Mouse (Mus musculus) skeletal muscle tissue, adult 2 months (tissue): ENCODE data around the gene Fkbp11.
A peak's percentile ranks its signal among the peaks of the same experiment; 100 is the strongest.

Experiments used
- DNase-seq: peaks from one replicate; pipeline ENCODE4 v3.0.0-alpha.2; 2012; ENCODE audit warnings: low read depth, low spot score

Fkbp11 gene

DNA sequence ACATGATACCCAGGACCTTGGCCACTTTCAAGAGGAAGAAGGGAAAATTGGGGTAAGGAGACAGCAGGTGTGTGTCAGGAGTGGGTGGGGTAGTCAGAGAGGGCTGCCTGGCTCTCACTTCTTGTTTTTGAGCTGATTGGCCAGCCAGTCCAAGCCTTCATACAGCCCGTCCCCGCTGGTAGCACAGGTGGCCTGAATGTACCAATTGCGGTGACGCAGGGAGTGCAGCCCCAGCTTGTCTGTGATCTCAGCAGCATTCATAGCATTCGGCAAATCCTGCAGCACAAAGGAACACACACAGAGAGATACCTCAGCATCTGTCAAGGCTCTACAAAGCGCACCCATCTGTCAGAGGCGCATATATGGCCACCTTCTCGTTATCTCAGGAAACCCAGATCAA is 12.2 kb upstream of the Fkbp11 start:
- DNase-seq = no peak

DNA sequence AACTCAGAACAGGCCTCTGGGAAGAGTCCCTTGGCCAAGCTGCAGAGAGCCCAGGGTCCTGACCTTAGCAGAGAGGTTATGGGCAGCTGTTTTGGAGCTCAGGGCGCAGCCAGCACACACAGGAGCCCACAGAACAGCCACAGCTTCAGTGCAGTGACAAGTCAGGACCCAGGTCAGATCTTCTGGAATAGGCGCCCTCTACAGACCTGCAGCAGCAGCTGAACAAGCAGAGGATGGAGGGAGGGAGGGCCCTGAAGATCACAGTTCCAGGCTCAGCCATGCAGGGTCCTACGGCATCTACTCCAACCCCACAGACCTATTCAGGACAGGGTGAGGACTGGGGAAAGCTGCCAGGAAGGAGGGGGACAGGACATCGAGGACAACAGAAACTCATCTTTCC is 10.8 kb upstream of the Fkbp11 start:
- DNase-seq = no peak

DNA sequence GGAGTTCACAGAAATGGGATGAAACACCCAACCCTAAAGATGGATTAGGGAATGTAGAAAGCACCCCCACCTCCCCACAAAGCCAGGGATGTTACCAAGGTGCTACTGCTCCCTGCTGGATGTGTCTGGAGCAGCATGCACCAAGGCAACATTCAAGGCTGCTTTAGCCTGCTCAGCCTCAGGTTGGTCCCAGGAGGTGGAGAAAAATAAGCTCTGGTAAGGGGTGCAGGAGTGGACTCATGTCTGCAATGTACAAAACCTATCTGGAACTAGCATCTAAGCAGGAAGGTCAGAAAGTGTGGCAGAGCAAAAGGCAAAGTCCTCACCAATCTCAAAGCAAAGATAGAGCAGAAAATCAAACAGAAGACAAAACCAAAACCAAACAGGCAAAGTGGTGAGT is 9.9 kb upstream of the Fkbp11 start:
- DNase-seq = no peak

DNA sequence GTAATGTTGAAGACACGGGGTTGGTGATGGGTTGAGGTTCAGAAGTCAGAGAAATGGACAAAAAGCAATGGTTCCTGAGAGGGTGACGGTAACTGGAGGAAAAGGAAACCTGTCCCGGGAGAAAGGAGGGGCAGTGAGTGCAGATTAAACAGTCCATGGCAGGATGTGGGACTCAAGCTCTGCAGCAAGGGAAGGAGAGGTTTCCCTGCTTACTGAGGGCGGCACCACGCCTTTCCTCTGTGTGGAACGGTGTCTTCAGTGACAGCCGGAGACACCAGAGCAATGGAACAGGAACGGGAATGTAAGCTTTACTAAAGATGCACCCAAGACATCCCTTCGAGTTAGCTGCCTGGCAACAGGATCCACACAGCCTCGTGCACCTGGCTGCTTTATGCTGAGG is 8.5 kb upstream of the Fkbp11 start:
- DNase-seq = no peak

DNA sequence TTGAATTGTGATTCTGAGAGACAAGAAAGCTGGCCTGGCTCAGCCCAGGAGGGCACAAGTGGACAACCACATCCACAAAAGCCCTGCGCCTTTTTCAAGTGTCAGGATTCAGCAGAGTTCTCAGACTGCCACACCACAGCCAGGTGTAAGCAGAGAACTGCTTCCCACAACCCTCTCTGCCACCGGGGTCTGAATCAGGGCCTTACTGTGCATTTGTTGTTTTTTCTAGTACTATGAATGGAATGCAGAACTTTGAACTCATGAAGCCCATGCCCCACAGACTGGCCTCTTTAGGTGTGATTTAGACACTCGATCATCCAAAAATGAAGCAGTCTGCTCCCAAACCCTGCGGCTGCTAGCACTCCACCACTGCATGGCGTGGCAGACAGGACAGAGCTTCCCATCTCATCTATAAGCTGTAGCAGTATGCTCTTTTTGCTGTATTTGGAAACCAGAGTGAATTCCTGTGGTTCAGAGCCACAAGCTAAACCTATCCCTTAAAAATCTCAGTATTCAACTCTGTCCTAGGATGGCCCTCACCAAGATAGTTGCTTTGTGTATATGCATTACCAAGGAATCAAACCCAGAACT is 6.1 kb upstream of the Fkbp11 start:
- no peak for DNase-seq

DNA sequence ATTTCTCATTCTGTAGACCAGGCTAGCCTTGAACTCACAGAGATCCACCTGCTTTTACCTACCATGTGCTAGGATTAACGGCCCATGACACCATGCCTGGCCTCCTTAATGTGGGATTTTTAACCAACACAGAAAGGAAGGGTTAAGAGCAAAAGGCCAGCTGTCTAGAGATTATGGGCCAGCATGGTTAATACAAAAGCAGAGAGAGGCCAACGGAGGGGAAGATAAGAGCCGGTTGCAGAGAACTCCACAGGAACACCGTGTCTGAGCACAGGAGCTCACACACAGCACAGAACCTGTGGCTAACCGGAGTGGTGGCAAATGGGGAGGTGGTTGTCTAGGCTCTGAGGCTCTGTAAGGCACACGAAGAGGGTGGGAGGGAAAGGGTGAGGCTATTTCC is 5.4 kb upstream of the Fkbp11 start:
- no peak for DNase-seq

DNA sequence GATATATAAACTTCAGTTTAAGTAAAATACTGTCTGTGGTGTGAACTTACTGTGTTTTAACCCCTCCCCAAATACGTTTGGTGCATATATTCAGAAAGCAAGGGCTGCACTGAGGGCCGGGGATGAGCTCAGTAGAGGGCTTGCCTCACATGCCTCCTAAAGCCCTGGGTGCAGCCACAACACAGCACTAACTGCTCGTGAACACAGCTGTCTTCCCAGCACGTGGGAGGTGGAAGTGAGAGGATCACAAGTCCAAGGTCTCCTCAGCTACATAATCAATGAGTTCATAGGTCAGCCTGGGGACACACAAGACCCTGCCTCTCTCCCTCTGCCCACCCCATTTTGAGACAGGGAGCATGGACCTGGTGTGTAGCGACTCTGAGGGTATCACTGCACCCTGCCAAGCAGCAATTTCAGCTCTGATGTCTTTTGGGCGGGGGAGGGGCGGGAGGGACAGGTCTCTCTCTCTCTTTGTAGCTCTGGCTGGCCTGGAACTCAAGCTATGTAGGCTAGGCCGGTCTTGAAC is 4.1 kb upstream of the Fkbp11 start:
- no peak for DNase-seq

DNA sequence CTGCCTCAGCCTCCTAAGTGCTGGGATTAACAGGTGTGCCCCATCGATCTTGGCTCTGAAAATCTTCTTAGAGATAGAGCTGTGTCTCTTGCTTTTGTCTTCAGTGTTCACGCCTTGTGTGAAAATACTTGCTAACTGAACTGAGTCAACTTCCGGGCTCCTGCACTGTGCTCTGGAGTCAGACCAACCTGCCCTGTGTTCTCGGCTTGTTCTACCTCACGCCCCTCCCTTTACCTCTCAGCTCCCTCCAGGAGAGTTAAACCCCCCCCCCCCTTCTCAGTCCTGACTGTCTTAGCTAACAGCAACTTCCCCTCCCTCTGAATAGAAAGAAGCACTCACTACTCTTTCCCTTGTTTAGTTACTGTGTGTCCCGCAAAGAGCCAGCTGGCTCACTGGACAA is 2.8 kb upstream of the Fkbp11 start:
- no peak for DNase-seq

DNA sequence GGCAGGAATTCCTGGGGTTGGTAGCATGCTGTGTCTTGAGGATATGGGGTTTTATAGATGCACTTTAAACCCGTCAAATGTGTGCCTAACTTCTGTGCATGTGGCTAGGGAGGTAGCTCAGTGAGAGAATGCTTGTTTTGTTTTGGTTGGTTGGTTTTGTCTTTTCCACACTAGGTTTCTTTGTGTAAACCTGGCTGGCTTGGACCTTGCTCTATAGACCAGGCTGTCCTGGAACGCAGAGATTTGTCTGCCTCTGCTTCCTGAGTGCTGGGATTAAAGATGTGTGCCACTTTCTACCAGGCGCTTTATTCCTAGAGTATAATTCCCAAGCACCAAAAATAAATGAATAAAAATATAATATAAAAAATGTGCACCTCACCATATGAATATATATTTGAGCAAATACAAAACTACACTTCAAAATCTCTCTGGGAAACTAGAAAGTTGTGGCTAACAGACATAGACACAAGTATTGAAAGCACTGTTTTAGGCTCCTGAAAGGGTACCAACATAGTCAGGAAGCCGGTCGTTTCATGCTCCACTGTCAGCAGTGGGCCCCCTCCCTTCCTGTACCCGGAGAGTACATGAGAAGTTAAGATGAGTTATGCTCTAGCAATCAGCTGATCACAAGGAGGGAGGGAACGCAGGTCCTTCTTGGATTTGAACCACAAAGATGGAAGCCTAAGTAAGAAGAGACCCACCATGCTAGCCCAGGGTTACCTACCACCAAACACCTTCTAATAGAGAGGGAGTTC is 2.0 kb upstream of the Fkbp11 start:
- no peak for DNase-seq

DNA sequence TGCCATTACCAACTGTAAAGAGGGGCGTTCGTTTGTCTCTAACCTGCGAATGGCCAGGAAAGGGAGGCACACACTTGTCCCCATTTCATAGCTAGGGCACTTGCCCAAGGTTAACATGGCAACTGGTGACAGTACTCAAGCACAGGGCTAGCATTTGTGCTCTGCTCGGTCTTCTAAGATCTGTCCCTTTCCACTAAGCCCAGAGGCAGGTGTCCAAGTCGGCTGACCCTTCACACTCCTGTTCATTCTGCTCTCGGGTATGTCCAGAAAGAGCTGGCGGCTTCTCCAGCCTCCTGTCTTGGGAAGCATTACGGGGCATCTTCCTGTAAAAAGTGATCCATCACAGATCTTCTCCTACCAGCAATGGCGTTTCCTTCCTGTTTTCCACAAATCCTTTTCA is 368 bp upstream of the Fkbp11 start:
- DNase-seq = no peak

- no peak for DNase-seq
Observed at GRCm38 (mm10) chr15:98726746-98727145, 1.3 kb downstream of the Fkbp11 start.

GRCm38 (mm10) chr15:98726079-98726478 is 1.9 kb downstream of the Fkbp11 start:
- no peak for DNase-seq

GRCm38 (mm10) chr15:98724441-98724840 is 3.6 kb downstream of the Fkbp11 start:
- DNase-seq = no peak

- no peak for DNase-seq
Observed at GRCm38 (mm10) chr15:98722854-98723253, 5.1 kb downstream of the Fkbp11 start.

- DNase-seq = no peak
Observed at GRCm38 (mm10) chr15:98722191-98722590, 5.8 kb downstream of the Fkbp11 start.

DNA sequence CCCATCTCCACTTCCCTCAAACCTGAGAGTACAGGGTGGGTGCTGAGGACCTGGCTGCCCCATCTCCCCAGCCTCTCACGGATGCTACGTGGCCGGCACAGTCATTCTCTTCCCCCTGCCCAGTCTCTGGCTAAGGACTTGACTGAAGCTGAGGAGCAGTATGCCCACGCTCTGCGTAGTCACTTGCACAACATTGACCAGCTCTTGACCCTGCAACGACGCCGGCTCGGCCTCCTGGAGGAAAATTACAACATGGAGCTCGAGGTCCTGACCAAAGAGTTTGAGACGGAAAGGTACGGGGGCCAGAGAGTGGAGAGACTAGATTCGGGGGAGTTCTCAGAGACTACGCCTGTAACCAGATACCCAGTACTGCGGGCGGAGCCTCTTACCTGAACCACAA is 10.7 kb downstream of the Fkbp11 start:
- no peak for DNase-seq

- DNase-seq = no peak
Observed at GRCm38 (mm10) chr15:98714230-98714652, 13.8 kb downstream of the Fkbp11 start.

DNA sequence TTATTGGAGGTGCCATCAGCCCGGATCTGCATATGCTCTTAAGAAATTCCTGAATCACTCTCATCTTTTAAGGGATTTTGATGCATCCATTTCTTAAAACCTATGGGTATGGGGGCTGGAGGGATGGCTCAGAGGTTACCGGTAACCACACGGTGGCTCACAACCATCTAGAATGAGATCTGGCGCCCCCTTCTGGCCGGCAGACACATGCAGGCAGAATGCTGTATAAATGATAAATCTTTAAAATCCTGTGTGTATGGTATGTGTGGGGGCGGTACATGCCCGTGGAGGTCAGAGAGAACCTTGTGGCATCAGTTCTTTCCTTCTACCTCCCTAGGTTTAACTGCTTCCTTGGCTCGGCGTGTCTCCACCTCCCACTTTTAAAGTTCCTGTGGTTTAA is 17.6 kb downstream of the Fkbp11 start:
- no peak for DNase-seq

- DNase-seq = peak; percentile 90
Observed at GRCm38 (mm10) chr15:98707766-98708372, 20.1 kb downstream of the Fkbp11 start, which contains the start of gene Ccdc65. TSS of gene Ccdc65 (plus strand) at chr15:98708207.

DNA sequence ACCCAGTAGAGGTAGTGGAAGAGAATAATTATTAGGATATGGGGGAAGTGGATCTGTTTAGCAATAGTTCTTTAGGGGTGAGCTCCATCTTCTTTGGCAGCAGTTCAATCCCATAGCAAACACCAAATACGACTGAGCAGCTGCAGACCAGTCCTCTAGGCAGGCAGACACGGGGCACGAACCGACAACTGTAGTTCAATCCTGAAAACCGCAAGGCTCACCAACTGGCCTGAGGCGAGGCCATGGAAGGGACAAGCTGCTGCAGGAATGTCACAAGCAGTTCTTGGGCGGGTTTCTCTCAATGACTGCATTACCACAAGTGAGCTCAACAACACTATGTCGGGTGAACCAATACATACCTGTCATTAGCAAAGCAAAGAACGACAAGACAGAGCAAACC is 23.7 kb downstream of the Fkbp11 start:
- no peak for DNase-seq

DNA sequence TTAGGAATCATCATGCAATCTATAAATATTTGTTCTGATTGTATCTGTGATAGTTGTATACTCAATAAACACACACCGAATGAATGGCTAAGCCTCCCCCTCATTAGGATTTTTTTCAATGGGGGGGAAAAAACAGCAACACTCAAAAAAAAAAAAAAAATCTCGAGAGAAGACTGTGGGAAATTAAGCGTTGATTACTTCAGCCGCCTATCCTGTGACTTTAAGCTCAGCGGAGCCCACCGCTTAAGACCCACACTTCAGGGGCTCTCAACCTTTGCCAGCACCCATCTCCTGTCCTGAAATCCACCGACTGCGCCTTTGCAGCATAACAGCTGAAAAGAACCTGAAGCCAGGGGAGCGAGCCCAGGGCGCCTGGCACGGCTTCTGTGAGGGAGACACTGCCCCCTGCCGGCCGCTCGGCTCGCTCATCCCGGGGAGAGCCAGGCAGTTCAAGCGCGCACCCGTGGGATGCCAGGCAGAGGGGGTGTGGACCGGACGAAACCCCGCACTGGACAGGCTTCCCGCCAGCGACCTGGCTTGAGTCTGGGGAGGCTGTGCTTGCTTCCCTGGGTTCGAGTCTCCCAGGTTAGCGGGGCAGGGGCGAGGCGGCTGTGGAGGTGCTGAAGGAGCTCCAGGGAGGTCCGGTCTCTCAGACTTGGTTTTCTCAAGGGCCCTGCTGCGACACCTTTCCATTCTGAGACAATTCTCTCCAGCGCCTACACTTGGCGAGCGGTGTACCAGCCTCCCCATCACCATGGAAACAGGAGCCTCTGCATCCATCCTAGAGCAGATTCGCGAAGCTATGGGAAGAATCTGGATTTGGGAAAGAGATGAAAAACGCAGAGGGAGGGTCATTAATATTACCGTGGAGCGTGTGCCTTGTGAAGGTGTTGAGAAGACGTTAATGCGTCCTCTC is 28.6 kb downstream of the Fkbp11 start:
- DNase-seq = peak; percentile 43

DNA sequence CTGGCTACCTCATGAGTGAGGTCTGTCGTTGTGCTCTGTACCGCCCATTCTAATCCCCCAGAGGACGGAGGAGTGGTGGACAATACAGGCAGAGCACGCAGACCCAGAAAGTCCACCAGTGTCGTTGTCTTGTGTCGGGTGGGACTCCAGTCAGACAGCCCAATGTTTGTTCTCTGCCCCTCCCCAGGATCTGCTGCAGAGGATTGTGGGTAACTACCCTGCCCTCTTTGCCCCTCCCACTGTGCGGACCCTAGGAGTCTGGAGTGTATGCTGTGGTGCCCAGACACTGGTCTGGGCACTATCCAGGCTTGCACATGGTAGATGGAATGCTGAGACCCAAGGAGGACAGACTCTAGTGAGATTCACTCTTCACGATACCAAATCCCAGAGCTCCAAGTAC is 31.8 kb downstream of the Fkbp11 start:
- DNase-seq = no peak
